Mouse (Mus musculus) neural tube, embryonic 12.5 days (tissue): ENCODE data around the gene Ppm1m. TPM values are rescaled to one million over a fixed set of nuclear protein-coding genes. Genes with fewer than 3 reads are reported as not detected.
A peak's percentile ranks its signal among the peaks of the same experiment; 100 is the strongest.

Source experiments
- ATAC-seq: fragments of 200-750 bp; cut with Nextera tagmentation; 2 replicates; pipeline ENCODE4 v1.8.0; 2017; ENCODE audit warnings: low read depth, mild to moderate bottlenecking, moderate TSS enrichment, moderate library complexity; ENCODE audit not compliant: low FRiP score
- H3K27ac ChIP-seq: fragments of 300-500 bp; sonication (generic); 2 replicates; pipeline ENCODE4 v1.5.1; 2016
- H3K27me3 ChIP-seq: fragments of 300-500 bp; sonication (generic); replicated peaks from 2 replicates; pipeline ENCODE4 v1.6.1; 2016; ENCODE audit warnings: mild to moderate bottlenecking
- H3K36me3 ChIP-seq: fragments of 300-500 bp; sonication (generic); 2 replicates; pipeline ENCODE4 v1.6.1; 2016; ENCODE audit warnings: mild to moderate bottlenecking
- H3K4me1 ChIP-seq: fragments of 300-500 bp; sonication (generic); 2 replicates; pipeline ENCODE4 v1.6.1; 2016
- H3K4me2 ChIP-seq: fragments of 300-500 bp; sonication (generic); replicated peaks from 2 replicates; pipeline ENCODE4 v1.6.1; 2016; ENCODE audit warnings: mild to moderate bottlenecking
- H3K4me3 ChIP-seq: fragments of 300-500 bp; sonication (generic); 2 replicates; pipeline ENCODE4 v1.5.1; 2016
- H3K9ac ChIP-seq: fragments of 300-500 bp; sonication (generic); 2 replicates; pipeline ENCODE4 v1.6.1; 2016; ENCODE audit warnings: mild to moderate bottlenecking
- H3K9me3 ChIP-seq: fragments of 300-500 bp; sonication (generic); 2 replicates; pipeline ENCODE4 v1.6.1; 2016; ENCODE audit warnings: mild to moderate bottlenecking
- WGBS: fragments of 180-500 bp; shearing (Covaris S2); methylation state at CpG from one replicate; pipeline ENCODE4 v1.1.7; 2016; 5-methylcytosine and 5-hydroxymethylcytosine counted together
- polyA plus RNA-seq: library from polyadenylated mRNA; unstranded; fragments of >200 nt; fragmentation: Nextera tagmentation; extraction: Ambion mirVana; gene quantifications from 2 replicates; pipeline ENCODE4 v1.2.1, GENCODE M21; 2016

Gene Ppm1m
- polyA plus RNA-seq, 1 experiment from 2014 or later, result 32.9 TPM

DNA sequence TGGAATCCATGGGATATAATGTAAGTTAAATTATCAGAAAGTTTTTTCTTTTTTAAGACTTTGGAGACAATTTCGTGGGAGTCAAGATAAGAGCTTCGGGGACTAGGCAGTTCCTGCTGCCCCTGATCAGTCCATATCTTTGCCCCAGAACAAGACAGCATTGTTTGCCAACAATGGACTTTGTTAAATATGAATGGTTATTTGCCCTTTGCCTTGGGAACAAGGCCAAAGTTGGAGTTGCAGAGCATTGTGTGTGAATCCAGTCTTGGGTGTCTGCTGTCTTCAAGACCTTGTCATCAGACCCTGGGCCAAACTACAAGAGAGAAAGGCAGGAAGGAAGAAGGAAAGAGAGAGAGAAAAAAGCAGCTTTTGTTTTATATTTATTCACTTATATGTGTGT lies 32.8 kb downstream of the Ppm1m start:
- Histone ChIP-seq H3K4me3 (no peak overlapping the region), H3K4me1 (0 out of 2 replicates have a peak, but pooled peaks cover 6% of the 10 kb centered on the region), H3K4me2 (no peak overlapping the region), H3K36me3 (no peaks in the 10 kb centered on the region), H3K27ac (no peak overlapping the region), H3K27me3 (no peaks in the 10 kb centered on the region), H3K9ac (no peak overlapping the region), H3K9me3 (no peaks in the 10 kb centered on the region)
- whole genome bisulfite sequencing, result 79% methylated on average over 2 of the region's 2 CpGs
- ATAC-seq, result no peak

DNA sequence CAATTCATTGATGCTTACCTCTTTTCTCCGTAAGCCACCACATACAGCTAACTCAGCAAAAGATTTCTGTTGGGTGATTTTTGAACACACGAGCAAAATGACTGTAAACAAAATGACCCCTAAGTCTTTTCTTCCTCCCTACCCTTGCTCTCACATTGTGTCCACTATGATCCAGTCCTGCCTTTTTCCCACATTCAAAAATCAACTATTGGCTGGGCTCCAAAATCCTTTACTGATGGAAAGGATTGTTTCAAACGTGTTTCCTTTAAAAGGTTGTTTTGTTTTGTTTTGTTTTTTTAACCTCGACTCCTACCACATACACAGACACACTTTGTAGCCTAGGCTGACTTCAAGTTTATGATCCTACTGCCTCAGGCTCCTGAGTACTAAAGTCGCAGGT lies 39.1 kb downstream of the Ppm1m start:
- 52% methylated on average over 5 of the region's 5 CpGs for WGBS
- Histone ChIP-seq H3K27me3 (no peaks in the 10 kb centered on the region), H3K4me2 (peak overlapping the region; percentile 57), H3K4me1 (0 out of 2 replicates have a peak, but pooled peaks cover 10% of the 10 kb centered on the region), H3K9ac (0 out of 2 replicates have a peak overlapping the region, but pooled peaks have one; percentile 49), H3K27ac (no peak overlapping the region), H3K4me3 (peak overlapping the region; percentile 49), H3K9me3 (no peaks in the 10 kb centered on the region), H3K36me3 (no peaks in the 10 kb centered on the region)
- ATAC-seq, result no peak

DNA sequence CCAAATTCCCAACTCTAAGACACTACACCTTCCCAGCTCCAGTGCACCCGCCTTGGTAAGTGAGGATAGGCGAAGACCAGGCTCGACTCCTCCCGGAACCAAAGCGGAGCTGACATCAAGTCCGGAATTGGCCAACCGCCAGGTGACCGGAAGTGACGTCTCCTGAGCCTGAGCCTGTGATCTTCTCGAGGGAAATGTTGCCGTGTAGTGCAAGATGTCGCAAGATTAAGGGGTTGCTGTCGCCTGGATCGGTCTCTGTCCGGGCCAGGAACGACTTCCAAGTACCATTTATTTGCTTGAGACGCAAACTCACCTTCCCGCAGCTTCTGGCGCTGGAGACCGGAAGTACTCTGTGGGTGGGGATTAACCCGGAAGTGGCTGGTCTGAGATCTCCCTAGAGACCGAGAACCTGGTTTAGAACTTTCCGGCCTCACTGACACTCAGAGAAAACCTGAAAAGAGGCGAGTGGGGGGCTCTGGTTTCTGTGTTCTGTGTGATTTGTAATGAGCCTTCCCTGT lies 39.7 kb downstream of the Ppm1m start:
- Histone ChIP-seq H3K4me2 (peak overlapping the region; percentile 57), H3K36me3 (no peaks in the 10 kb centered on the region), H3K27ac (peak overlapping the region; percentile 94), H3K27me3 (no peaks in the 10 kb centered on the region), H3K4me3 (peak overlapping the region; percentile 49), H3K9ac (peak overlapping the region; percentile 49; the same call in 1 of the 2 replicates), H3K4me1 (0 out of 2 replicates have a peak, but pooled peaks cover 10% of the 10 kb centered on the region), H3K9me3 (no peaks in the 10 kb centered on the region)
- 4% methylated on average over 24 of the region's 24 CpGs for WGBS
- ATAC-seq, result peak; percentile 59; the same call in 1 of the 2 replicates

DNA sequence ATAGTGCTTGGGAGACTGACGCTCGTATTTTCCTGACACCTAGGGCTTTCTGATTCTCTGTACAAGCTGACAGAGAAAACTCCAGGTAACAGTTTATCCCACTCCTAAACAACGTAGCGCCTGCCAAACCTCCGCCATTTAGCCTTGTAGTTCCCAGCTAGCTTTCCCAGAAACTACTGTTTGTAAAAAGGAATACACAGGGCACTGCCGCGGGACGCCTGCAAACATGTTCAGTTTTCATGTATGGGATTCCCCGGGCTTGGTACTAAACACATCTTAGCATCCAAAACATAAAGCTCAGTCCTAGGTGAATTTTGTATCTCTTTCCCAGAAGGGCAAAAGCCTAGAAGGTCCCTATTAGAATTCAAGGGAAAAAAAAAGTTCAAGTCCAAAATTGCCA lies 40.3 kb downstream of the Ppm1m start:
- Histone ChIP-seq H3K9me3 (no peaks in the 10 kb centered on the region), H3K4me1 (0 out of 2 replicates have a peak, but pooled peaks cover 10% of the 10 kb centered on the region), H3K36me3 (peaks cover 1% of the 10 kb centered on the region; the same call in 1 of the 2 replicates), H3K4me3 (no peak overlapping the region), H3K27me3 (no peaks in the 10 kb centered on the region), H3K4me2 (peak overlapping the region; percentile 57), H3K9ac (no peak overlapping the region), H3K27ac (no peak overlapping the region)
- no peak for ATAC-seq
- 86% methylated on average over 9 of the region's 9 CpGs for WGBS

GRCm38 (mm10) chr9:106158037-106158491 lies 41.5 kb downstream of the Ppm1m start, which contains the start of gene Glyctk:
TSS of gene Glyctk (minus strand) at chr9:106158138.
- H3K9ac ChIP-seq, result no peak within 1 kb of the TSS
- no peaks in the 10 kb centered on the region for H3K27me3 ChIP-seq
- peaks cover 13% of the 10 kb centered on the region for H3K36me3 ChIP-seq
- H3K9me3 ChIP-seq, result no peaks in the 10 kb centered on the region
- WGBS, result 84% methylated on average over 6 of the region's 6 CpGs
- no peak for ATAC-seq
- H3K4me3 ChIP-seq, result no peak within 1 kb of the TSS
- H3K27ac ChIP-seq, result no peak within 1 kb of the TSS
- H3K4me1 ChIP-seq, result 0 out of 2 replicates have a peak, but pooled peaks cover 10% of the 10 kb centered on the region
- no peak within 1 kb of the TSS for H3K4me2 ChIP-seq

- Histone ChIP-seq H3K9me3 (no peaks in the 10 kb centered on the region), H3K9ac (no peak overlapping the region), H3K27me3 (no peaks in the 10 kb centered on the region), H3K27ac (no peak overlapping the region), H3K36me3 (peaks cover 18% of the 10 kb centered on the region), H3K4me1 (0 out of 2 replicates have a peak, but pooled peaks cover 10% of the 10 kb centered on the region), H3K4me2 (no peak overlapping the region), H3K4me3 (no peak overlapping the region)
- WGBS, result 84% methylated on average over 10 of the region's 10 CpGs
- ATAC-seq, result no peak
Measured at GRCm38 (mm10) chr9:106157623-106157925, 42.0 kb downstream of the Ppm1m start.

- Histone ChIP-seq H3K4me3 (no peak overlapping the region), H3K4me2 (no peak overlapping the region), H3K4me1 (0 out of 2 replicates have a peak, but pooled peaks cover 10% of the 10 kb centered on the region), H3K9me3 (no peaks in the 10 kb centered on the region), H3K27me3 (no peaks in the 10 kb centered on the region), H3K9ac (no peak overlapping the region), H3K27ac (no peak overlapping the region), H3K36me3 (peaks cover 23% of the 10 kb centered on the region)
- WGBS, result 75% methylated on average over 21 of the region's 21 CpGs
- ATAC-seq, result 0 out of 2 replicates have a peak, but pooled peaks have one; percentile 10
Measured at GRCm38 (mm10) chr9:106156921-106157622, 42.5 kb downstream of the Ppm1m start.

DNA sequence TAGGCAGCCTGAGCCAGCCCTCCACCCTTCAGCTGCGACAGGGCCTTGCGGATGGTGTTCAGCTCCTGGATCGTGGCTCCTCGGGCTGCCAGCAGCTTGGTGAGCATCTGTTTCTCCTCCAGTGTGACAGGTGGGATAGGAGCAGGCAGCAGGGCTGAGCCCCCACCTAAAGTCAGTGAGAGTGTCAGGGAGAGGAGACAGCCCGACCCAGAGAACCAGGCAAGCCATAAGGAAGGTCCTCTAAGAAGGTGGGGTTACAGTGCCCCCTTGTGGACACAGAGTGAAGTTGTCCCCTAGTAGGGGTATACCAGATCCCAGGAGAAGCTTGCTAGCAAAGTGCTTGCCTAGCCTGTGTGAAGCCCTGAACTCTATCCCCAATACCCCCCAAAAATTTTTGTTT lies 43.1 kb downstream of the Ppm1m start:
- H3K27me3 ChIP-seq, result no peaks in the 10 kb centered on the region
- ATAC-seq, result peak; percentile 60
- 58% methylated on average over 5 of the region's 5 CpGs for WGBS
- H3K9ac ChIP-seq, result no peak overlapping the region
- no peak overlapping the region; the same call in 1 of the 2 replicates for H3K27ac ChIP-seq
- H3K4me1 ChIP-seq, result peaks cover 11% of the 10 kb centered on the region; the same call in 1 of the 2 replicates
- H3K4me3 ChIP-seq, result no peak overlapping the region
- no peak overlapping the region for H3K4me2 ChIP-seq
- H3K36me3 ChIP-seq, result peaks cover 27% of the 10 kb centered on the region
- no peaks in the 10 kb centered on the region for H3K9me3 ChIP-seq

DNA sequence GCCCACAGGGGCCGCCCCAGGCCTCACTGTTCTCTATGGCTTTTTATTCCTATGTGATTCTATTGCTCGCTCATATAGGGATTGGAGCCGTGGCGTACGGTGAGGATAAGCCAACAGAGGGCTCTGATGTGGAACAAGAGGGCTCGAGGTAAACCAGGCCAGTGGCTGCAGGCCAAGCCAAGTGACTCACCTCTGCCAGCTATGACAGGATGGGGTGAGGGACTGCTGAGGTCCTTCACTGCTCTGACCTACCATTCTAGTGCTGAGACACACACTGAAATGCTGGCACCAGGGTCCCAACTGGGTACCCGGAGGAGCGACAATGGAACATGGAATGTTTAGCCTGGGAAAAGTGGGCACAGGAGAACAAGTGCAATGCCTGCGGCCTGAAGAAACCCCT lies 45.4 kb downstream of the Ppm1m start:
- Histone ChIP-seq H3K4me3 (no peak overlapping the region), H3K4me2 (no peak overlapping the region), H3K9me3 (no peaks in the 10 kb centered on the region), H3K27me3 (0 out of 2 replicates have a peak, but pooled peaks cover under 1% of the 10 kb centered on the region), H3K9ac (no peak overlapping the region), H3K27ac (no peak overlapping the region), H3K4me1 (peaks cover 27% of the 10 kb centered on the region), H3K36me3 (peaks cover 31% of the 10 kb centered on the region)
- no peak for ATAC-seq
- WGBS, result 85% methylated on average over 9 of the region's 9 CpGs

- H3K9me3 ChIP-seq, result no peaks in the 10 kb centered on the region
- H3K27me3 ChIP-seq, result peaks cover 3% of the 10 kb centered on the region; the same call in 1 of the 2 replicates
- no peak for ATAC-seq
- H3K9ac ChIP-seq, result peak overlapping the region; percentile 87
- peak overlapping the region; percentile 71 for H3K4me3 ChIP-seq
- WGBS, result 14% methylated on average over 10 of the region's 10 CpGs
- H3K4me2 ChIP-seq, result peak overlapping the region; percentile 71
- peaks cover 36% of the 10 kb centered on the region for H3K4me1 ChIP-seq
- peak overlapping the region; percentile 83; the same call in 1 of the 2 replicates for H3K27ac ChIP-seq
- peaks cover 31% of the 10 kb centered on the region for H3K36me3 ChIP-seq
Measured at GRCm38 (mm10) chr9:106149399-106149754, 50.2 kb downstream of the Ppm1m start.

DNA sequence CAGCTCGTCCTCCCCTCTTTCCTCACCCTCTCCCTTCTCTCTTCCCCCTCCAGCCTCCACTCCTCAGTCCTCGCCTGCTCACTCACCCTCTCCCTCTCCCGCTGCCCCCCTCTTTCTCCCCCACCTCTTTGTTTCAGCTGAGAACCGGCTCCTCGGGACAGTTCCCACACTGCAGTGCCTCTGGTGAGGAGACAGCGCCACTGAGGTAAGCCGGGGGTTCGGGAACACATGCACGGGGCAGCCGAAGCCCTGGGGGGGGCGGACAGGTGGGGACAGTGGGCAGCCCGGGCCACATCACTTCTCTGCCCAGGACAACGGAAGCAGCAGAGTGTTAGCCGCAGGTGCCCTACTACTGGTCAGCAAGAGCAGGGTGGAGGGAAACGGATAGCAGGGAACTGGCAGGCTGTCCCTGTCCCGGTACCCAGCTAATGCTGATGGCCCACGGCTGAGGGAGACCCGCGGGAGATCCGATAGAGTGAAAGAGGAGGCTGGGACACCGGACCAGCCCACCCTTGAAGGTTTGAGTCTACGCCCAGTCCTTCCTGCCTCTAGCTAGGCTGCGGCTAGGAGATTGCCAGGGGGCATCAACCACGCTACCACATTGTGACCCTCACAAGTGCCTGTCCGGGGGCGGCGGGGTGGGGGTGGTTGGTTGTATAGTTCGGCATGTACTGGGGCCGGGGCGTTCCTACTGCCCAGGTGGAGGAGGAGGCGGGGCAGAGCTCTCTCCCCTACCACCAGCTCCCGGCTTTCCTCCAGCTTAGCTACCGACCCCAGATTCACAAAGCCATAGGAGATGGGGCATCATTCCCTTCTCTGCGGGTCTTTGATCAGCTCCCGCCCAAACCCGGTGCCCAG lies 50.8 kb downstream of the Ppm1m start:
- H3K27me3 ChIP-seq, result peaks cover 3% of the 10 kb centered on the region; the same call in 1 of the 2 replicates
- WGBS, result under 1% methylated on average over 36 of the region's 36 CpGs
- peak overlapping the region; percentile 83 for H3K27ac ChIP-seq
- peak; percentile 84 for ATAC-seq
- peak overlapping the region; percentile 87 for H3K9ac ChIP-seq
- H3K4me3 ChIP-seq, result peak overlapping the region; percentile 71
- H3K9me3 ChIP-seq, result no peaks in the 10 kb centered on the region
- H3K4me1 ChIP-seq, result peaks cover 36% of the 10 kb centered on the region
- H3K4me2 ChIP-seq, result peak overlapping the region; percentile 71
- peaks cover 25% of the 10 kb centered on the region for H3K36me3 ChIP-seq
